In the genomic region with DNA sequence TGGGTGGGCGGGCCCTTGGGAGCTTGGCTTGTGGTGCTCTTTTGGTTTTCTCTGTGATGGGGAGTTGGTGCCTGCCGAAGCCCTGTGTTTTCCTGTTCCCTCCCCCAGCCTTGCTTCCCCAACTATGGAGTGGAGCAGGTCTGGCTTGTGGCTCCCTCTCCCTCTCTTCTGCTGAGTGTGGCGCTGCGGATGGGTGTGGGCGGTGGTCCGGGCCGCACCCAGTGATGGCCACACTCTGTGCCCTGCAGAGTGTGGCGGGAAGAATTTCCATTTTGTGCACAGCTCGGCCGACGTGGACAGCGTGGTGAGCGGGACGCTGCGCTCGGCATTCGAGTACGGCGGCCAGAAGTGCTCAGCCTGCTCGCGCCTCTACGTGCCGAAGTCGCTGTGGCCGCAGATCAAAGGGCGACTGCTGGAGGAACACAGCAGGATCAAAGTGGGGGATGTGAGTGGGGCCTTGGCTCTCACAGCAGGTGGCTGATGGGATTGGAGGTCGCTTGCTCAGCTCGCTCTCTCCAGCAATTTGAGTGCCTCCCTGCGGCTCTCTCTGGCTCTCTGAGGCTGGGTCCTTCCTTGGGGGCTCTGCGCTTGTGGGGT, we compare ENCODE assay signal across 10 mouse cellular contexts. TPM values are rescaled to one million over a fixed set of nuclear protein-coding genes. Genes with fewer than 3 reads are reported as not detected.
DNase-seq lines count a peak whose midpoint lies in the region; ATAC-seq lines count a peak whose summit lies in the region.
"Had no signal": no experiment of that assay in that cellular context is flagged by ENCODE, and none has a peak within 500 bp of the region (broad histone marks: within the 10 kb centered on the region; RNA-seq: fewer than 3 reads in every experiment).

No protein-coding gene starts in this region.

- H3K9ac ChIP-seq in heart, embryonic 13.5 days = peak overlapping the region; percentile 74
- no peak overlapping the region for H3K9ac ChIP-seq in forebrain, embryonic 15.5 days (replicated peaks)
- H3K9ac ChIP-seq in midbrain, embryonic 11.5 days (ENCODE audit: low read length) = peak overlapping the region; percentile 44

- ATAC-seq in heart, embryonic 13.5 days (ENCODE audit: extremely low read depth, insufficient number of reproducible peaks, low FRiP score, low TSS enrichment) = no peak
- no peak for ATAC-seq in forebrain, embryonic 15.5 days (replicated peaks)
- ATAC-seq in midbrain, embryonic 11.5 days (ENCODE audit: low FRiP score) = peak; percentile 42
- no peak for ATAC-seq in inflammation-experienced regulatory T-cells, adult 6 months

- H3K36me3 ChIP-seq in heart, embryonic 13.5 days = peaks cover 10% of the 10 kb centered on the region
- peaks cover 6% of the 10 kb centered on the region; the same call in 1 of the 2 replicates for H3K36me3 ChIP-seq in forebrain, embryonic 15.5 days
- no peaks in the 10 kb centered on the region for H3K36me3 ChIP-seq in midbrain, embryonic 11.5 days (ENCODE audit: control insufficient read depth, insufficient read depth, low read length)

- H3K27me3 ChIP-seq in heart, embryonic 13.5 days (replicated peaks) = peaks cover 56% of the 10 kb centered on the region
- H3K27me3 ChIP-seq in forebrain, embryonic 15.5 days = peaks cover 5% of the 10 kb centered on the region; the same call in 1 of the 2 replicates
- H3K27me3 ChIP-seq in midbrain, embryonic 11.5 days (ENCODE audit: control insufficient read depth, insufficient read depth, low read length) = peaks cover 10% of the 10 kb centered on the region; the same call in 1 of the 2 replicates
- H3K27me3 ChIP-seq: CH12.LX had no signal

- intact Hi-C loops in heart, postnatal 25 days (cut with DNase I) = loop anchor here (2.0 kb wide), 1 partner anchor 217 kb away; no protein-coding TSS in a partner anchor

- DNase-seq in heart, postnatal 25 days (ENCODE audit: low spot score) = no peak
- peak; percentile 85 for DNase-seq in R1 (ENCODE audit: low read depth, low spot score)
- peak; percentile 93 for DNase-seq in midbrain, embryonic 11.5 days (ENCODE audit: low spot score, missing footprints)
- no peak for DNase-seq in cerebellum, postnatal 14 days
- DNase-seq in frontal cortex, postnatal 25 days (ENCODE audit: low spot score in 2 of 2) = no peak

- no peak overlapping the region for H3K27ac ChIP-seq in heart, embryonic 13.5 days (replicated peaks)
- no peak overlapping the region for H3K27ac ChIP-seq in forebrain, embryonic 15.5 days (replicated peaks)
- H3K27ac ChIP-seq in midbrain, embryonic 11.5 days (ENCODE audit: low read depth, low read length) = no peak overlapping the region

- H3K4me2 ChIP-seq in heart, embryonic 13.5 days = peak overlapping the region; percentile 73
- H3K4me2 ChIP-seq in forebrain, embryonic 15.5 days (replicated peaks) = peak overlapping the region; percentile 30
- peak overlapping the region; percentile 39 for H3K4me2 ChIP-seq in midbrain, embryonic 11.5 days

- H3K9me3 ChIP-seq in heart, embryonic 13.5 days = no peaks in the 10 kb centered on the region; the same call in 1 of the 2 replicates
- no peaks in the 10 kb centered on the region for H3K9me3 ChIP-seq in forebrain, embryonic 15.5 days
- H3K9me3 ChIP-seq in midbrain, embryonic 11.5 days (ENCODE audit: control insufficient read depth, low read length) = no peaks in the 10 kb centered on the region

- 2% methylated on average over 30 of the region's 30 CpGs for WGBS in heart, embryonic 13.5 days
- 3% methylated on average over 30 of the region's 30 CpGs for WGBS in forebrain, embryonic 15.5 days
- WGBS in midbrain, embryonic 11.5 days = 3% methylated on average over 30 of the region's 30 CpGs

- H3K4me3 ChIP-seq in heart, embryonic 13.5 days = peak overlapping the region; percentile 46
- no peak overlapping the region for H3K4me3 ChIP-seq in forebrain, embryonic 15.5 days
- peak overlapping the region; percentile 10 for H3K4me3 ChIP-seq in midbrain, embryonic 11.5 days (ENCODE audit: low read depth, low read length)

- peaks cover 16% of the 10 kb centered on the region for H3K4me1 ChIP-seq in heart, embryonic 13.5 days
- peaks cover 7% of the 10 kb centered on the region for H3K4me1 ChIP-seq in forebrain, embryonic 15.5 days
- H3K4me1 ChIP-seq in midbrain, embryonic 11.5 days (ENCODE audit: control insufficient read depth, insufficient read depth, low read length) = peaks cover 26% of the 10 kb centered on the region

RNA-seq across cellular contexts. Expression of a gene that starts 11.4 kb away (rescaled TPM):
- not detected in 2 replicates for polyA plus RNA-seq in heart, embryonic 13.5 days (2015; fragmentation: Nextera tagmentation; extraction: Ambion mirVana)
- not detected for total RNA-seq in heart, postnatal 25 days (2021)
- polyA plus RNA-seq in forebrain, embryonic 15.5 days (2015; fragmentation: Nextera tagmentation; extraction: Ambion mirVana) = not detected in 2 replicates
- not detected in 2 replicates for polyA plus RNA-seq in midbrain, embryonic 11.5 days (2014; fragmentation: Nextera tagmentation; extraction: Ambion mirVana)
- not detected for polyA plus RNA-seq in inflammation-experienced regulatory T-cells, adult 6 months (2017; shearing (Covaris generic))
- total RNA-seq: CH12.LX; hematopoietic stem cell, adult 5-6 weeks had no signal

RNA-seq across cellular contexts. Expression of a gene that starts 19.3 kb away (rescaled TPM):
- 18.8 and 23.2 TPM in 2 replicates for polyA plus RNA-seq in heart, embryonic 13.5 days (2015; fragmentation: Nextera tagmentation; extraction: Ambion mirVana)
- 10 to 100 TPM; 64.1 to 68.5 TPM for total RNA-seq in heart, postnatal 25 days (2021)
- 27.7 and 29.5 TPM in 2 replicates for polyA plus RNA-seq in forebrain, embryonic 15.5 days (2015; fragmentation: Nextera tagmentation; extraction: Ambion mirVana)
- polyA plus RNA-seq in midbrain, embryonic 11.5 days (2014; fragmentation: Nextera tagmentation; extraction: Ambion mirVana) = 9.9 and 11.2 TPM in 2 replicates
- polyA plus RNA-seq in inflammation-experienced regulatory T-cells, adult 6 months (2017; shearing (Covaris generic)) = 10 to 100 TPM in 1 of 3 experiments, 1 to 10 TPM in 2; 7.5 to 12.0 (median 8.6) TPM

RNA-seq across cellular contexts. Expression of a gene that starts 38.9 kb away (rescaled TPM):
- polyA plus RNA-seq in heart, embryonic 13.5 days (2015; fragmentation: Nextera tagmentation; extraction: Ambion mirVana) = not detected in 2 replicates
- not detected for total RNA-seq in heart, postnatal 25 days (2021)
- not detected in 2 replicates for polyA plus RNA-seq in forebrain, embryonic 15.5 days (2015; fragmentation: Nextera tagmentation; extraction: Ambion mirVana)
- not detected in 2 replicates for polyA plus RNA-seq in midbrain, embryonic 11.5 days (2014; fragmentation: Nextera tagmentation; extraction: Ambion mirVana)
- not detected for polyA plus RNA-seq in inflammation-experienced regulatory T-cells, adult 6 months (2017; shearing (Covaris generic))
- total RNA-seq: CH12.LX; hematopoietic stem cell, adult 5-6 weeks had no signal

Comparison
In these comparisons a context has a peak if more than half of its experiments do, and no peak if none do; other contexts are left out.
1. DNase-seq: peak in R1 (single experiment) and midbrain, embryonic 11.5 days (single experiment); none in heart, postnatal 25 days (single experiment), cerebellum, postnatal 14 days (0 of 2) and frontal cortex, postnatal 25 days (0 of 2).
2. Peak in every context shown above with its lines, with median percentiles within 50 percentile points of each other: H3K4me2 ChIP-seq.